Mouse (Mus musculus) skeletal muscle tissue, postnatal 0 days (tissue): ENCODE data around the gene Setd2. TPM values are rescaled to one million over a fixed set of nuclear protein-coding genes. Genes with fewer than 3 reads are reported as not detected.

Source experiments
- microRNA-seq, 2 experiments: library from miRNA; unstranded; fragments of <30 nt; microRNA quantifications; one replicate each; pipeline ENCODE4; 2016
- polyA plus RNA-seq: library from polyadenylated mRNA; unstranded; fragments of >200 nt; fragmentation: Nextera tagmentation; extraction: Ambion mirVana; gene quantifications from 2 replicates; pipeline ENCODE4 v1.2.1, GENCODE M21; 2015

Setd2 gene
- 13.0 and 15.4 TPM in 2 replicates for polyA plus RNA-seq

DNA sequence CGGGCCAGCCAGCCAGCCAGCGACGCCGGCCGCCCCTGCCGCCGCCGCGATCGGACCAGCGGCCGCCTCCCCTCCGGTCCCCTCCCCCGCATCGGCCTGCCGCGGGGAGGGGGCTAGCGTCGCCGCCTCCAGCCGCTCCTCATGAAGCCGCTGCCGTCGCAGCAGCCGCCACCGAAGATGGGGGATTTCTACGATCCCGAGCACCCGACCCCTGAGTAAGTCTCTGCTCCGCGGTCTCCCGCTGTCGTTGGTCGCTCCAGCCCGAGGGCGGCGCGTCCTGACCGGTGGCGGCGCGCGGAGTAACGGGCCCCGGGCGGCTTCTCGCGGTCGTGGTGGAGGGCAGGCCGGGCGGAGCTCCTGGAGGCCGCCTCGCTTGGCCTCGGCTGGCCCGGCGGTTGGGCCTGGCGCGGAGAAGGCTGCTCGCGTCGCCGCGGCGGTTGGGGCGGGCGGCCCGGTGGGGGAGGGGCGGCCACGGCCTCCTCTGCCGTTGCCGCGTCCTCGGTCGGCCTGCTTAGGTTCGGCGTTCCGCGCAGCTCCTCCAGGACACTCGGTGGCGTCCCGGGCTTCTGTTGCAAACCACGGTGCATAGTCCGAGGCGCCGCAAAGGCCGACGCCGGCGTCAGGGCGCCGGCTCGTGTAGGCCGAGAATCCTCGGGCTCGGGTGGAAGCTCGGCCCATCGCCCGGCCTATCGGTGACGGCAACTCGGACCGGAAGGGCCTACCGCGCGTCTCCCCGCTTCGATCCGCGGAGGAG is at the start of gene Setd2:
Gene Setd2, plus strand, starts transcription at position 60 of the 754 bp plus-strand sequence.

DNA sequence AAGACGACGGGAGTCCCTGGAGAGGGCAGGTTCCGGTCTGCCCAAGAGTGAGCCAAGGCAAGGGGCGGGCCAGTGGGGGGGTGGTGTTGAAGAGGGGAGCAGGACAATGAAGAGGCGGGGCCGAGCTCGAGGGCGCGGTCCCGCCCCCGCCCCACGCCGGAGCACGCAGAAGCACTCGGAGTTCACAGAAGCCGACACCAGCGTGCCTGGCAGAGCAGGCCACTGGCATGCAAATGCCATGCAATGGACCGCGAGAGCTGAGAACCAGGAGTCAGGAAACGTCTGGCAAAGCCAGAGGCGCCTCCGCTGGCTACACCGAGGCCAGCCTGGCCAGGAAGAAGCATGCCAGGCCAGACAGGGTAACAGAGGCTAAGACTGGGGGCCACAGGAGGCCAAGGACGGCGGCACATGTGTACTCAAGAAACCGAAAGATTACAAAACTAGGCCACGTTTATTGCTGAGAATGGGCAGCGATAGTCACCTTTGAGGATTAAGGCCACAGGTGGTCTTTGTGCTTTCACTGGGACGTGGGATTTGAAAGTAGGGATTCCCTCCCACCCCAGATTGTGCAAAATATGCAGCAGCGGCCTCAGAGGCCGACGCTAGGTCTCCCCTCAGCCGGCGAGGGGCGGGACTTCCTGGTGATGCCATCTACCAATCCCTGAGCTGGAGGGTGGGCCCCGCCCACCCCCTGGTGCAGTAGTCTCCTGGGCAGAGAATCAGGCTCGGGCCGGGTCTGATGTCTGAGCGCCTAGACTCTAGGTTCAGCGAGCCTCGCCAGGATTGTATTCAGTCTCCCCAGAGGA is 92.2 kb downstream of the Setd2 start, which contains the start of gene Nradd:
Gene Nradd, minus strand, starts transcription at position 92 of the 806 bp plus-strand sequence.

DNA sequence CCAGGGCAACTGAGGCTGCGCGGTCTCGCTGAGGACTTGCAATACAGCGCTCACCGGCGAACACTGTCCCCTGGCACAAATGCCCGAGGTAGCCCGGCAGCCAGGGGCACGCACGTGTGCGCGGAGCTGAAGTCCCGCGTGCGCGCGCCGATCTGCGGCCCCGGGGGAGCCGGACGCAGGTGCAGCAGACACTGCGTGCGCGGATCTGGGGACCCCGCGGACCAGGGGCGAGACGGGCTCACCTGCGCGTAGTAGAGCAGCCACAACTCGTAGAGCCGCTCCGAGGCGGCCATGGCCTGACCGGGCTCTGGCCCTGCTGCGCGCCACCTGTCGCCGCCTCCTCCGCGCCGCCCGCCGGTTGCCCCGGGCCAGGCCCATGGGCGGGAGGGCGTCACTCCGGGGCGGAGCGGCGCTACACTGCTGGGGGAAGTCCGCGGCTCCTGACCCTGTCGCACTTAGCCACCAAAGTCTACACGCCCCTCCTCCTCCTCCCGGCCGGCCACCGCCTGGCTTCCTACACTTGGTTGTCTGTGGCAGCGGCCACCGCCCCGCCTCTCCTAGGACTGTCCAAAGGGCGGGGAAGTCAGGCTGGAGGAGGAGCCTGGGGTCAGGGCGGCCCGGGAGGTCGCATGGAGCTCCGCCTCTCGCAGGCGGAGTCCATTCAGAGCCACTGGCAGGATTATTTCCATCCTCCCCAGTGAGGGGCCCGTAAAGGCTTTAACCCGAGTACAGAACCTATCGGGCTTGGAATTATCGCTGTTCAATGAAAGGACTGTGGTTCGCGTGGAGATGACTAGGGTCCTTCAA is 121.5 kb downstream of the Setd2 start, which contains the start of gene Nbeal2:
Gene Nbeal2, minus strand, starts transcription at position 507 of the 807 bp plus-strand sequence.

DNA sequence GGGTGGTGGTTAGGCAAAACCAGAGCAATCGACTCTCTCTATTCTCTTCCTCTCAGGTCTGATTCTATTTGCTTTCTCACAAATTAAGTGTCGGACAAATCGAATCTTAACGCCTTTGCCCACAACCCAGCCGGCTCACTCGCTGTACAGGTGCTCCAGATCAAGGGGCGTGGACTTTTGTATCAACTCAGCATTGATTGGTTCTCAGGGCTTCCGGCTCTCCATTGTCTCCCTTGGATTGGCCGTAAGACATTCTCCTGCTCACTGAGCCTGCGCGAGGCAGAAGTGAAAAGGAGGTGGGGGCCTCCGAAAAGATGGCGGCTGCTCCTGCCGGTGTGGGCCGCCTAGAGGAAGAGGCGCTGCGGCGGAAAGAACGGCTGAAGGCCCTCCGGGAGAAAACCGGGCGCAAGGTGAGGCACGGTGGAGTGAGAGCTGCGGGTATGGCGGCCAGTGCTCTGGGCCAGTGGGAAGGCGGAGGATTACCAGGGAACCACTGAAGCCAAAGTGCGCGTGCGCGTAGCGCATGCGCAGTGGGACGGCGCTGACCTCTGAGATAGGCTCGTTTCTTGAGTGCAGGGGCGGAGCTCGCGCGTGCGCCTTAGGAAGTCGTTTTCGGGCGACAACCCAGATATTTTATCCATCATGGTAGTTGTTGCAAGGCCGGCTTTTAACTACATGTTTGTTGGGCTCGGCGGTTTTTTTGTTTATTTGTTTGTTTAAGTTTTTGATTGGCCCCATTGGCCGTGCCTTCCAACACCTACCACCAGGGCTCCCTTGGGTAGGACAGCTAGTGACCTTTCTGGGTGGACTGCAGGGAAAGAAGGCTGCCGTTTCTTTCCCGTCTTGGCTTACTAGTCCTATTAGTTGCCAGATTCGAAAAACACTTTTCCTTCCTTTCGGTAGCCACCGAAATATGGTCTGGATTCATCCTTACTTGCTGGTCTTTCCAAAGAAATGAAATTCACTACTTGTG is 124.1 kb downstream of the Setd2 start, which contains the start of gene Ccdc12:
Gene Ccdc12, plus strand, starts transcription at position 255 of the 973 bp plus-strand sequence.

Small RNA genes lying within 50 kb of the gene (microRNA-seq; reads per million reads assigned to microRNA genes)
- 0 reads per million in 2 experiments for gene Mir8107

Other genes with a start within 250 kb of the Setd2 start
- gene Elp6, start 227.4 kb upstream of the Setd2 start, polyA plus RNA-seq: 5.6 and 7.0 TPM in 2 replicates
- gene Scap, start 199.3 kb upstream of the Setd2 start, polyA plus RNA-seq: 11.9 and 12.8 TPM in 2 replicates
- 4.8 and 5.8 TPM in 2 replicates for gene Ptpn23, start 124.4 kb upstream of the Setd2 start, polyA plus RNA-seq
- 1.5 and 3.0 TPM in 2 replicates for gene Ngp, start 112.8 kb upstream of the Setd2 start, polyA plus RNA-seq
- gene Klhl18, start 55.9 kb upstream of the Setd2 start, polyA plus RNA-seq: 4.3 and 4.9 TPM in 2 replicates
- 0.40 and 0.72 TPM in 2 replicates for gene Kif9, start 55.6 kb upstream of the Setd2 start, polyA plus RNA-seq
- gene Nradd, start 91.9 kb downstream of the Setd2 start, polyA plus RNA-seq: 10.1 and 10.6 TPM in 2 replicates
- gene Nbeal2, start 121.6 kb downstream of the Setd2 start, polyA plus RNA-seq: 0.40 and 0.66 TPM in 2 replicates
- gene Ccdc12, start 123.9 kb downstream of the Setd2 start, polyA plus RNA-seq: 97.7 and 106 TPM in 2 replicates
- 239 and 303 TPM in 2 replicates for gene Myl3, start 209.3 kb downstream of the Setd2 start, polyA plus RNA-seq
- 10.1 and 16.0 TPM in 2 replicates for gene Pth1r, start 214.5 kb downstream of the Setd2 start, polyA plus RNA-seq